Mouse (Mus musculus): Measurements from ENCODE around the gene Ampd2.

Ampd2 gene

GRCm38 (mm10) chr3:108086470-108086979 is at the start of gene Ampd2:
TSS of gene Ampd2 (minus strand) at chr3:108086651.
- peak; percentile 91 for DNase-seq

GRCm38 (mm10) chr3:108134701-108135100 is 48.2 kb upstream of the Ampd2 start:
- DNase-seq: no peak

- DNase-seq: no peak
These were observed 46.0 kb upstream of the Ampd2 start for GRCm38 (mm10) chr3:108132484-108132883.

- DNase-seq: no peak
These were observed 45.4 kb upstream of the Ampd2 start for GRCm38 (mm10) chr3:108131821-108132220.

GRCm38 (mm10) chr3:108131216-108131615 is 44.8 kb upstream of the Ampd2 start:
- peak; percentile 32 for DNase-seq

- no peak for DNase-seq
These were observed 43.4 kb upstream of the Ampd2 start for GRCm38 (mm10) chr3:108129804-108130203.

GRCm38 (mm10) chr3:108129367-108129766 is 42.9 kb upstream of the Ampd2 start:
- no peak for DNase-seq

- DNase-seq: no peak
These were observed 42.1 kb upstream of the Ampd2 start for GRCm38 (mm10) chr3:108128520-108128919.

- DNase-seq: no peak
These were observed 39.9 kb upstream of the Ampd2 start for GRCm38 (mm10) chr3:108126327-108126726.

GRCm38 (mm10) chr3:108124131-108124530 is 37.7 kb upstream of the Ampd2 start:
- no peak for DNase-seq

- DNase-seq: no peak
These were observed 36.8 kb upstream of the Ampd2 start for GRCm38 (mm10) chr3:108123242-108123641.

GRCm38 (mm10) chr3:108121101-108121500 is 34.6 kb upstream of the Ampd2 start:
- DNase-seq: no peak

- no peak for DNase-seq
These were observed 31.0 kb upstream of the Ampd2 start for GRCm38 (mm10) chr3:108117465-108117864.

GRCm38 (mm10) chr3:108113591-108114289 is 27.3 kb upstream of the Ampd2 start:
- peak; percentile 23 for DNase-seq

- no peak for DNase-seq
These were observed 26.2 kb upstream of the Ampd2 start for GRCm38 (mm10) chr3:108112666-108113065.

- DNase-seq: no peak
These were observed 25.8 kb upstream of the Ampd2 start for GRCm38 (mm10) chr3:108112246-108112645.

- DNase-seq: no peak
These were observed 24.9 kb upstream of the Ampd2 start for GRCm38 (mm10) chr3:108111320-108111719.

GRCm38 (mm10) chr3:108105281-108105680 is 18.8 kb upstream of the Ampd2 start:
- DNase-seq: no peak

GRCm38 (mm10) chr3:108102075-108102474 is 15.6 kb upstream of the Ampd2 start:
- DNase-seq: no peak

GRCm38 (mm10) chr3:108101594-108101993 is 15.1 kb upstream of the Ampd2 start:
- DNase-seq: no peak

- DNase-seq: no peak
These were observed 11.9 kb upstream of the Ampd2 start for GRCm38 (mm10) chr3:108098316-108098715.

- no peak for DNase-seq
These were observed 11.2 kb upstream of the Ampd2 start for GRCm38 (mm10) chr3:108097656-108098055.

- no peak for DNase-seq
These were observed 10.3 kb upstream of the Ampd2 start for GRCm38 (mm10) chr3:108096726-108097125.

- DNase-seq: no peak
These were observed 9.8 kb upstream of the Ampd2 start for GRCm38 (mm10) chr3:108096226-108096625.

Data from kidney, adult 9 months (tissue).